Mouse (Mus musculus) heart, adult 8-10 months (tissue): ENCODE measurements around the gene Rhov. TPM values are rescaled to one million over a fixed set of nuclear protein-coding genes. Genes with fewer than 3 reads are reported as not detected.

Experiments
- DNase-seq: peaks from one replicate; pipeline ENCODE4 v3.0.0; 2022; ENCODE audit warnings: low spot score
- total RNA-seq, 4 experiments: library from RNA; stranded (reverse); gene quantifications; 2 replicates each; pipeline ENCODE4 v1.2.4; 2022

Rhov gene
- total RNA-seq, 4 experiments from 2014 or later, result not detected

DNA sequence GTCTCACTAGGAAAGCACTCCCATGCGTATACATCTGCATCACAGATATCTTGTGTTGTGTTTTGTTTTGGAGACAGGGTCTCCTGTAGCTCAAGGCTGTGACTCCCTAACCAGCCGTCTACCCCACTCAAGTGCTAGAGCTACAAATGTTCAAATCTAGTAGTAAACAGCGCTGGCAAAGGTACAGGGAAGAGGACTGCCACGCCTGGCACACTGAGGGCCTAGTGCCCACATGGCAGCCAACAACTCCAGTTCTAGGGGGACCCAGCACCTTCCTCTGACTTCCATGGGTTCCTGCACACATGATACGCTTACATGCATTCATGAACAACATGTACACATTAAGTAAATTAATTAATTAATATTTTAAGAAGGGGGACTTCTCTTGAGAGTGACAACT, 21.2 kb upstream of the Rhov start:
- no peak for DNase-seq

DNA sequence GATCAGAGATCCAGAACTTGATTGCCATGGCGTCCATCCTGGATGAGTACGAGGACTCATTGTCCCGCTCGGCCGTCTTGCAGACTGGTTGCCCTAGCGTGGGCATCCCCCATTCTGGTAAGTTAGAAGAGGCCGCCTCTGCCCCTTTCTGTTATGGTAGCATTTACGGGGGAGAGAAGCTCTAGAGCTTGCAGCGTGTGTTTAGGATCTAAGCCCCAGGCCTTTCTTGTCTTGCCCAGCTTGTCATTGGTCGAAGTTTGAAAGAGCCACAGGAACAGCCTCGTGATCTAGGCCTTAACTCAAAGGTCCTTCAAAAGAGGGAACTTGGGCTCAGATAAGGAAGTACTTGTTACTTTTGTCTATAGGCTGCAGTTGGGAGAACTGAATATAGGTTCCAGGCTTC, 17.9 kb upstream of the Rhov start:
- DNase-seq, result peak; percentile 28

DNA sequence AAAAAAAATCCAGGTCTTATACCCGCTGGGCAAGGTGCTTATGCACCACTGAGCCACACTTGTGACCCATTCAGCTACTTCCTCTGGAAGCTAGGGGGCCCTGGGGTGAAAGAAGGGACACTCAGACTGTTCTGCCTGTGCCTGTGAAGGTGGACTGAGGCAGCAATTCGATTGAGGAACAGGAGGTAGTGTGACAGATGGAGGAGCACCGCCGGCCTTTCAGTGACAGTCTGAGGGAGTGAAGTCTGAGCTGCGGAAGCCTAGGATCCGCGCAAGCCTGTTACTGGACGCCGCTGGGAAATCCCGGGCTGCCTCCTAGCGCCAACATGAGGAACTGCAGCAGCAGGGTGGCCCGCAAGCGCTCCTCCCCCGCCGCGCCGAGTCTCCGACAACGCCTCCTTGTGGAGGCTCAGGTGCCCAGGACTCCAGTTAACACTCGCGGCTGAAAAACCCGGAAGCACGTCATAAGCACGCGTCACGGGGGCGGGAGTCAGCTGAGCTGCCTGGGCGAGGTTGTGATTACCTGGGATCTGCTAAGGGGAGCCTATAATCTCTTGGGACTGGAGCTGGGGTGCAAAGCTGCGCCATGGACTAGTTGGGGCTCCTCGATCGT, 17.3 kb upstream of the Rhov start, which contains the start of gene Vps18:
Vps18 (plus strand) TSS at position 471 of the 613 bp plus-strand sequence.
- peak; percentile 98 for DNase-seq

DNA sequence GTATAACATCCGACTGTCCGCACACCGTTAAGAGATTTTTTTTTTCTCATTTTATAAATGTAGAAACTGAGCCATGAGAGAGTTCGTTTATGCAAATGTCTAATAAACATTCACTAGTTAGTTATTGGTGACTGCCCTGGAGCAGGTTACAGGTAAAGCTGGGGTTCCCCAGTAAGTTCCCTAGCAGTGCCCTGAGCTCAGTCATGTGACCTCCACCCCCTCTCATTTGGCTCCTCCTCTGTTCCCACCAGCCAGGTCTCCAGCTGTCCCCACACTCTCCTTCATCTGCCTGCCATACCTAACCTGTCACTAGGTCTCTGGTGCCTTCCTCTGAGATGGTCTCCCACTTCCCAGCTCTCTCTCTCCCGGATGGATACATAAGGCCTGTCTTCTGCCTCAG, 16.3 kb upstream of the Rhov start:
- DNase-seq, result no peak

DNA sequence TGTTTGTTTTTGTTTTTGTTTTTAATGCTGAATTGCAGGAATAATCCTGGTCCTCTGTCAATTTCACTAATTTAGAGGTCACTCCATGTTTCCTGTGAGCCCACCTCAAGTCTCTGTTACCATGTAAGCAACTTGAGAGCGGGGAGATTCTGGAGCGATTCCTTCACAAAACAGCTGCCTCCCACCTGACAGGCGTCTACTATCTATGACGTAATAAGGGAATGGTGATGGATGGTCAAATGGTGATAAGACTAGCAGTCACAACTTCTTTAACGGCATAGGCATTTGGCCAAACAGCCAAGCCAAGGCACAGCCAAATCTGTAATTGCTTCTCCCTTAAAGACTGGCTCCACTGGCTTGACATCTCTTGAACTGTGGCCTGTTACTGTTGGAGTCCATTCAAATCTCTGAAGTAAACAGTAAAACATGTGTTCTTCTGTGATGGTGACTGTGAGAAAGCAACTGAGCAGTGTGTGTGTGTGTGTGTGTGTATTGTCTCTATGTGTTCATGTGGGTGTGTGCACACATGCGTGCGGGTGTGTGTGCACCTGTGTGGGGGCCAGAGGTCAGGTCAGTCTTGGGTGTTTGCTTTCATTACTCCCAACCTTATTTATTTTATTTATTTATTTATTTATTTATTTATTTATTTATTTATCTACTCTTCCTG, 11.0 kb upstream of the Rhov start:
- DNase-seq, result no peak

DNA sequence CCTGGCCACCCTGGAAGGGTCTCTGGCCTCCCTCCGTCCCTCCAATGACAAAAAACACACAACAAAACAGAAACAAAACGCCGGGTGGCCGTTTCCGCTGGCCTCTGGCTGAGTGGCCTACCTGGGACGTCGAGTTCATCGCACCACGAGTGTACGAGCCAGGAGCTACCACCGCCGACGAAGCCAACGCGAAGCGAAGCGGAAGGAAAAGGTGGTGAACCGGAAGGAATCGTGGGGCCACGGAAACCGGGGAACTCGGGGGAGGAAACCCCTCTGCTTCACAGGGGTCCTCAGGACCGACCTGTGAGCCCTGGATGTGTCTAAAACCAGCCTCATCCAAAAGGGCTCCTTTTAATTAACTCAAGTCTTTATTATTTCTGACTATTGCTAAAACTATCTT, 6.7 kb upstream of the Rhov start:
- DNase-seq, result no peak

DNA sequence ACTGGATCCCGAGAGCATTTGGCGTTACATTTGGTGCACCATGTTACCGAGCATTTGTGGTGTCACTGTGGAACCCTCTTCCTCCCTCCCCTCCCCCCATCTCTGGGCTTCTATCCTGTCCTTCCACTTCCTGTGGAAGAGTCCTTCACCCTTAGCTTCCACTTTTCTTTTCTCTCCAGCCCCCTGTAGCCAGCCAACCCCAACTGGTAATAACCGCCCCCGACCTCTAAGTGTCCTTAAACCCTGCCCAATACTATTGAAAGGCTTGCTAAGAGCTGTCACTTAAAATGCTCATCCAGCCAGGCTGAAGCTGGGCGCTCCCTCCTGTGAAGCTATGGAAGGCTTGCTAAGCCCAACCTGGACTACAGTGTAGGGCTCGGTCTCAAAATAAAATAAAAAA, 5.9 kb upstream of the Rhov start:
- no peak for DNase-seq

DNA sequence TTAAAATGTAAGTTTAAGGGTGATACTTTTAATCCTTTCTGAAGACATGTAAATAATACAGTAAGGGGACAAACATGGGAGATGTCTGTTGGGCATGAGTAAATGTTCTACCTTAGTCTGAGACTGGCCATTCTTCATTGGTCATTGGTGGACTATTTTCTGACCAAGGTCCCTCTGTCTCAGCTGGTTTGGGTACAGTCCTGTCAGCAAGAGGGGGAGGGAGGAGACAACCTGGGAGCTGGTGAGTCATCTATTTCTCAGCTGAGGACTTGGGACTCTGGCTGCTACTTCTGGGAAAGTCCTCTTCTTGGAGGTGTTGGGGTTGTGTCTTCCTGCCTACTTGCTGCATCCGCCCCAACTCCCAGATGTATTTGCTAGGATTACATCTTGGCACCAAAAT, 3.1 kb upstream of the Rhov start:
- no peak for DNase-seq

DNA sequence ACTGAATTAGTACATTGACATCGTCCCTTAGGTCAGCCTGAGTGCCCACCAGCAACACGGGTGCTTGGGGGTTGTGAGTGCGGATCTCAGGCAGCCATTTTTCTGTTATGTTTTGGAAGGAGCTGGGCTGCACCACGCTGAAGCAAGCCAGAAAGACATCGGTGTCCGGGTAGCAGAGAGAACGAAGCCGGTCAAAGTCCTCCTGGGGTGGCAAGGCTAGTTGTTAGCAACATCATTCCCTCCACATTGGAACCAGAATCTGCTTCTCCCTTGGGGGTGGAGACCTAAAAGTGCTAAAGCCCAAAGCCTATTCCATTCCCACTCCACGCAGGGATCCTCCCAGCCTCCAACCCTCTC, 808 bp downstream of the Rhov start:
- no peak for DNase-seq

DNA sequence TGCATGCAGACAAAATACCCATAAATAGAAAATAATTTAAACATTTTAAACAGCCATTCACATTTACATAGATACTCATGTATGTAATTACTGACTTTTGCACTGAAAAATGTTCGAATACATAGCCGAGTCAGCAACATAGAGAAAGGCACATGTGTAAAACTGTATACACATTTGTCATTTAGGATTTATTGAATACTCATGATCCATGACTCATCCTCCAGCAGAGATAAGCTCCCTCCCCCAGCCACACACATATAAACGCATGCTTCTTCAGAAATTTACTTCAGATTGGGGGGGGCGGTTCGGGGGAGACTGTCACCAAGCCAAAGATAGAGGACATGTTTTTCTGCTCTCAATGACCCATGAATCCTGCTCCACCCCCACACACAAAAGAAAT, 7.3 kb downstream of the Rhov start:
- DNase-seq, result no peak

DNA sequence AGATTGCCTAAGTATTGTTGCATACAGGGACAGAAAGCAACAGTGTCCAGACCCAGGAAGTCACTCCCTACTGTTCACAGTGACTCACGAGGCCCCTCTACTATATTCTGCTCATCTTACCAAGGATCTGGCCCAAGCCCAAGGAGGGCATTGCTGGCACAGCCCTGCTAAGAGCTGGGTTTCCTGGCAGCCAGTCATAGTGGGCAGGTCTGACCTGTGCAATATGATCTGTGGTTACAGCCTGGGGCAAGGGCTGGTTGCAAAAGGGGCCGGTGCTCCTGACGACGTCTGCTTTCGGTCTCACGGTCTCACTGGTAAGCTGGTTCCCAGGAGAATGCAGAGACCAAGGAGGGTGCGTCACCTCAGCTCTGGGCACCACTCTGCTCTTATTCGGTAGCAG, 8.1 kb downstream of the Rhov start:
- DNase-seq, result peak; percentile 22

DNA sequence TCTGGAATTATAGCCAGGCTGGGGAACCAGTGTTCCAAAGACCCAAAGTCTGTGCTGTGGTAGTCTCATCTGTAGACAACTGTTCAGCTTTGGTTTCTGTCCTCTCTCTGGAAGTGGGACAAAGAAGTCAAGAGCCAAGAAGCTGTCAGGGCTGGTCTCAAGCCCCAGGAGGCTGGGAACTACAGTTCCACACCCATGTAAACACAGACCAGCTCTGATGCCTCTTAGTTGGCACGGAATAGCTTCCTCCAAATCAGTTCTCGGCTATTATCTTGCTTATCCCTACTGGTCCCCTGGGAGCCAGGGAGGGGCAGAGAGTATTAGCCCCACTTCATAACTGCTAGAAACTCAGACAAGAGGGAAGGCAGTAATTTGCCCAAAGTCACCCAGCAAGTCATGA, 9.7 kb downstream of the Rhov start:
- DNase-seq, result no peak

DNA sequence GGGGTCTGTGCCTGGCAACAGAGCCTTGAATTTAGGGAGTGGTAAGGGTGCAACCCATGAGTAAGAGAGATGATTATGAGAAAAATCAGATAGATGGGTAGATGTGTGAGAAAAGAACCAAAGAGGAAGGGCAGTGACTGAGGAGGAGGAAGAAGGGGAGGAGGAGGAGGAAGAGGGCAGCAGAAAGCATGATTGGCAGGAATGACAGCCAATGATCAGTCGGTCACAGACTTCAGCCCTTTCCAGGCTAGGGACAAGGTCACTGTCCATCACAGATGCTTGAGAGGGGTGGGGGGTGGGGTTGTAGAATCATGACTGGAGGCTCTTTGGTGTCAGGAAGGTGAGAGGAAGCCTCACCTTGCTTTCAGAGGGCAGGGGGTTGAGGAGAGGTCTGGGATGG, 10.6 kb downstream of the Rhov start:
- no peak for DNase-seq

DNA sequence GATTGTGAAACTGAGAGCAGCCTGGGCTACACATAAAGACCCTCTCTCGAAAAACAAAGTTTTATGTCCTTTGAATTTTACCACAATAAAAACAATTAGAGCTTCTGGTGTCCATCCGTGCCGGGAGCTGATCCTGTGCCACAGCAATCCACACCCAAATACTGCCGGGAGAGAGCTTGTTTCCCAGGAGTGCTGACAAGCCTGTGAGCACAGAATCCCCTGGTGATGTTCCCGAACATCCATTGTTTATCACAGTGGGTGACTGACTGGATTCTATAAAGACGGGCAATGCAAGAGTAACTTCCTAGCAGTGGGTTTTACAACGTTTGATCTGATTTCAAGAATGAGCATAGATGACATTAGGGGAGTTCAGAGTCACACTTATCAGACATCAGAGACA, 16.1 kb downstream of the Rhov start:
- no peak for DNase-seq

DNA sequence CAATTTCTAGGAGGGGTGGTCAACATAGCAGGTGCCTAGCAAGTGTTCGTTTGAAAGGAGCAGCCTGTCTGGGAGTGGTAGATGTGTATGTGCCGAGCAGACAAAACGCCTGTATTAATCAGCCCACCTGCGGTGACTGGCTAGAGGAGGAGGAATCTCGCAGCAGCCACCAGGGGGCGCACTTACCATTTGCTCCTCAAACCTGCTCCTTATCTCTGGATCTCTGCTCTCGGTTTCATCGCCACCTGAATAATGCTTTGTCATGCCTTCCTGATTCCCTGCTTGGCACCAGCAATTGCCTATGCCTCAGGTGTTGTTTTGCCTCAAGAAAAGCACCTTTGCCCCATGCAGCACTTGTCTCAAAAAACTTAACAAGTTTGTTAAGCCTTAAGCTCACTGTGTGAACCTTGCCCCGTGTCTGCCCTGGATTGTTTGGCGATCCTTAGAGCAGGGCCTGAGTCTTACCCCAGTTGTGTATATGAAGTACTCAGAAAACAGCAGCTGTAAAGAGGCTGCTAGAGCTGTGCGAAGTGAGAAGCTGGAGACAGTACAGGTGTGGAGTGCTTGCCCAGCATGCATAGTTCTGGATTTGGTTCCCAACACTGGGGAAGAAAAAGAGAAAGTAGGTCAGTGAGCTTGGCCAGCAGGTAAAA, 20.1 kb downstream of the Rhov start:
- peak; percentile 64 for DNase-seq

DNA sequence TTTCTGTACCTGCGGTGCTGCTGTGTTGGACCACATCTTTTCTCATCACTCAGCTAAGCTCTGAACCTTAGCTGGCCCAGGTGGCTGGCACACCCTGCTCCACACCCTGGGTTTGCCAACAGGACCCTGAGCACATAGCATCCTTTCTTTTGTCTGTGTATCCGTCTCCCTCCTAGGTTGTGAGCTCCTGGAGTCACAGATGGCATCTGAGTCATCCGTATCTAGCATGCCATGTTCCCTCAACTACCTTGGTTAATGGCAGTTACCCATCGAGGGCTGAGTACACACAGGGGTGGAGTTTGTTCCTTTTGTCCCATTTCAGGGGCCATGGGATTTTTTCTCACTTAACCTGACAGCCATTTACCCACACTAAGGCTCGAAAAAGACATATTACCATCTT, 20.7 kb downstream of the Rhov start:
- DNase-seq, result no peak

DNA sequence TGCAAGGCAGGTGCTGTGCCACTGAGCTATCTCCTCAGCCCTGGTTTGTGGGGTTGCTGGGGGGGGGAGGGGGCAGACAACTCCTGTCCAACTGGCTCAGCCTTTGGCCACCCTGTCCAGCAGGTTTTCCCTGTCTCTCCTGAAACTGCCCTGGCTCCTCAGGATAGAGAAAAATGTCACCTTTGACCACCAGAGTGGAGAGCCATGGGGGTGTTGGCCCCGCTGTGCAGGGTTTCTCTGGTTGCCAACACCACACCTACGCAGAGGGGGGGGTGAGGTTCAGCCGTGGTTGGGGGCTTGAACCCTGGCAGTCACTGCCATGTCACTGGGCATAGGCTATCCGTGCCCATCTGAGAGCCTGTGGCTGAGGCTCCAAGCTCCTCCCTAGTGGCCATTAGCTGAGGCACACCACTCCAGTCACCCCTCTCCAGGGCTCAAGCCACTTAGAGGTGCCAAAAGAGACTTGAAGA, 21.4 kb downstream of the Rhov start:
- no peak for DNase-seq

DNA sequence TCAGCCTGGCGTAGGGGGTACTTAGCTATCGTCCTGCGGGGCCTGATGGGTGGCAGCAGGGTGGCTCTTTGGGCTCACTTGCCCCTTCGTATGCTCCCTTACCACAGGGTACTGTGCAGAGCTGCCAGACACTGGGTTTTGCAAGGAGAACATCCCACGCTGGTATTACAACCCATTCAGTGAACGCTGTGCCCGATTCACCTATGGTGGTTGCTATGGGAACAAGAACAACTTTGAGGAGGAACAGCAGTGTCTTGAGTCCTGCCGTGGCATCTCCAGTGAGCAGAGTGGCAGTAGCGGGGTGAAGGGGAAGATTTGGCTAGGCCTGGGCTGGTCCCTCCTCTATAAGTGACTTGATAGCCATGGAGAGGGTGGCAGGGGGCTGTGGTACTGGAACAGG, 23.2 kb downstream of the Rhov start:
- no peak for DNase-seq

DNA sequence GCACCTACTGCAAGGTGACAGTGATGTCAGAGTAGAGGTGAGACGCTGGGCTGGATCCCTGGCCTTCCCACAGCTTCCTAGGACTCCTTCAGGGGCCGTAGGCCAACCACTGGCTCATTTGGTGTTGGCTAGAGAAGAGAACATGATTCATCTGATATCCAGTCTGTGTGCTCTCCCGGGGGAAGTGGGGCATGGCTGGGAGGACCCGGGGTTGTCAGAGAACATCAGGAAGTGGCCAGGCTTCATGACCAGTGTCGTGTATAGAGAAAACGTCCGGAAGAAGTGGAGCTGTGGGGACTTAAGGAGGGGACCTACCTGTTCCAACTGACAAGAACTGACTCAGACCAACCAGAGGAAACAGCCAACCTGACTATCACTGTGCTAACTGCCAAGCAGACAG, 25.8 kb downstream of the Rhov start:
- DNase-seq, result no peak

DNA sequence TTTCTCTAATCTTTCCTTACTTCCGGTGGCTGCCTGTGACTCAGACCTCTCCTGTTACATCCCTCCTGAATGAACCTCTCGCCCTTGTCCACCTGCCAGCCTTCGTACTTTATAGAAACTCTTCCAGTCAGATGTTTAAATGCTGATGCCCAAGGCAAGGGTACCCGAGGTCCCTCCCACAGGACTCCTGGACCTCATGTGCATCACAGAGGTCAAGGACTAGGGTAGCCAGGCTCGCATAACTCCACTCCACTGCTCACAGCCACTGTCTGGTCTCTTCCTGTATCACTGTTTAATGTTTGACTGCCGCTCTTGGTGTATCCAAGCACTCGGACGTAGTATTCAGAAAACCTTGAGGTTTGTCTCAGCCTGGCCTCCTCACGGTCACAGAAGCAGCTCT, 28.5 kb downstream of the Rhov start:
- DNase-seq, result no peak

DNA sequence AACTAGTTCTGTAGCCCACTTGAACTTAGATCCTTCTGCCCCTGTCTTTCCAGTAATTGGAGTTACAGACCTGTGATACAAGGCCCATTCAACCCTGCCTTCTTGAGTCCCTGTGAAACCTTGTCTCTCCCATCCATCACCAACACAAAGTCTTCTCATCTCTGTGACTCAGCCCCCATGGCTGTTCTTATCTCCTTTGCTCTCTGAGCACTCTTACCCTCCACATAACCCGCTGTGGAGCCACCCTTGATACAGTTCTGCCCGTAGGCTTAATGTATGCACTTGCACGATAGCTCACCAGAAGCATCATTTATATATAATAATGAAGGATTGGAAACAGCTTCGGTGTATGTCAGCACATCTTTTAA, 30.3 kb downstream of the Rhov start:
- DNase-seq, result no peak

DNA sequence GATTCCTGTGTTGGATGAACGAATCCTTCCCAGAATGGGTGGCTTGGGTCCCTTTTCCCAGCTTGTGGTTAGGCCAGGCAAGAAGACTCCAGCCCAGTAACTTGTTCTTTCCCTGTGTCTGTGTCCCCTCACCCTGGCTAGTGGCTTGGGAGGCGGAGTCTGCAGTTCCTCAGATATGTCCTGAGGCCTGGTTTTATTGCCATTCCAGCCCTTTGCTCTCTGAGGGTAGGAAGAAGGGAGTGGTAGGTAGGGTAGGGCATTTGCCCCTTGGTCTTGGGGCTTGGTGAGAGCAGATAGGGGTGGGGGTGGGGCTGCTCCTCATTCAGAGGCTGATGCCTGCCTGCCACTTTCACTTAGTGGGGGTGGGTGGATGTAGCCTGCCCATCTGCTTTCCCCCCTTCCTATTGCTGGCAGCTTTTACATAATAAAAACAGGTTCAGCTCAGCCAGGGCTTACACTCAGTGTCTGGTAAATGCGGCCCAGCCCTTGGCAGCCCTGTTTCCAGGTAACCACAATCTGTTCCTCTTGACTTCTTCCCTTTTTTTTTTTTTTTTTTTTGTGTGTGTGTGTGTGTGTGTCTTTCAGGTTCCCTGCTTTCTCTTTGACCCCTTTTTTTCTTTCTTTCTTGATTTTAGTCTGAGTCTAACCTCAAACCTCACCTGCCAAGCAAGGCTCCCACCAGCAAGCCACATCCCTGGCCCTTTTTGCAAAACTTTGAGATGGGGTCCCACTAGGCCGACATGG, 30.8 kb downstream of the Rhov start:
- no peak for DNase-seq

DNA sequence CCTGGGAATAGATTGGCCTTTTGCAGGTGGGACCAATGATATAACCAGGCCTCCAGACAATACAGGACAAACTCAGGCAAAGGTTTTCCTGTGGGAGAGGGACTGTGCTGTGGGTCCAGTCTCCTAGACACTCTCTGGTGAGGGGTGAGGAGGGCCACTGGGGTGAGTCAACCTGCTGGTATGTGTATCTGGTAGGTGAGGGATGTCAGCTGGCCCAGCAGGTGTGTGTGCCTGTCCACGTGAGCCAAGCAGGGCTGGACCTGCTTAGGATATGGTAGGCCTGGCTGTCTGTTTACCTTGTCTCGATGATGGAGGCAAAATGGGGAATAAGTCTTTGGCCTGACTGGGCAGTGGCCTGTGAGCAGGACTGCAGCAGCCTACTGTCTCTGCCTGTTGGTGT, 32.4 kb downstream of the Rhov start:
- no peak for DNase-seq
